Mouse (Mus musculus): Measurements from ENCODE around the gene Rccd1.

Rccd1 gene

DNA sequence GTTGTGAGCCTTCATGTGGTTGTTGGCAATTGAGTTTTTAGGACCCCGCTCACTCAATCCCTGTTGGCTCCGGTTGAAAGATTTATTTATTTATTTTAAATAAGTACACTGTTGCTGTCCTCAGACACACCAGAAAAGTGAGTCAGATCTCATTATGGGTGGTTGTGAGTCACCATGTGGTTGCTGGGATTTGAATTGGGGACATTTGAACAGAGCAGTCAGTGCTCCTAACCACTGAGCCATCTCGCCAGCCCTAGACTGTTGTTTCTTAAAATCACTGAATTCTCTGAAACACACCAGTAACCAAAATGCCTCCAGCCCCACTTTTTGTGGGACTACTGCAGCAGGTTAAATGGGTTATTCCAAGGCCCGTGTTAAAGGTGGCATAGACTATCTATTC, 25.5 kb downstream of the Rccd1 start:
- no peak for DNase-seq

GRCm38 (mm10) chr7:80297041-80297440, 27.2 kb downstream of the Rccd1 start:
- DNase-seq = no peak

GRCm38 (mm10) chr7:80296462-80296861, 27.8 kb downstream of the Rccd1 start:
- DNase-seq = no peak

GRCm38 (mm10) chr7:80294764-80295648, 29.2 kb downstream of the Rccd1 start:
- DNase-seq = no peak

GRCm38 (mm10) chr7:80294062-80294763, 30.0 kb downstream of the Rccd1 start, which contains the start of gene Prc1:
TSS of gene Prc1 (plus strand) at chr7:80294450.
- peak; percentile 96 to 99 for DNase-seq

- DNase-seq = no peak
Measured at GRCm38 (mm10) chr7:80287736-80288135, 36.5 kb downstream of the Rccd1 start.

DNA sequence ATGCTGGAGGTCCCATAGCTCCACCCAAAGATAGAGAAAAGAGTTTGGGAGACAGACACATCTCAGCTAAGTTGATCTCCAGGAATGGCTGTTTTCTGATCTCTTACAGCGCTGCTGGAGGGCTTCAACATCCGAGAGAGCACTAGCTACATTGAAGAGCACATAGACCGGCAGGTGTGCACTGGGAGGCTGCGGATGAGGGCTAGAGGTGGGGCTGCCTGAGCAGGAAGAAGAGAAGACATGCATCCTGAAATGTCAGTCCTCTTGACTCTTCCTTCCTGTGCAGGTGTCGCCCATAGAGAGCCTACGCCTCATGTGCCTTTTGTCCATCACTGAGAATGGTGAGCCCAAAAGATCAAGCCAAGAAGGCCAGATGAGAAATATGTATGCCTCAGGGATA, 38.5 kb downstream of the Rccd1 start:
- DNase-seq = no peak

- no peak for DNase-seq
Measured at GRCm38 (mm10) chr7:80284391-80284790, 39.9 kb downstream of the Rccd1 start.

DNA sequence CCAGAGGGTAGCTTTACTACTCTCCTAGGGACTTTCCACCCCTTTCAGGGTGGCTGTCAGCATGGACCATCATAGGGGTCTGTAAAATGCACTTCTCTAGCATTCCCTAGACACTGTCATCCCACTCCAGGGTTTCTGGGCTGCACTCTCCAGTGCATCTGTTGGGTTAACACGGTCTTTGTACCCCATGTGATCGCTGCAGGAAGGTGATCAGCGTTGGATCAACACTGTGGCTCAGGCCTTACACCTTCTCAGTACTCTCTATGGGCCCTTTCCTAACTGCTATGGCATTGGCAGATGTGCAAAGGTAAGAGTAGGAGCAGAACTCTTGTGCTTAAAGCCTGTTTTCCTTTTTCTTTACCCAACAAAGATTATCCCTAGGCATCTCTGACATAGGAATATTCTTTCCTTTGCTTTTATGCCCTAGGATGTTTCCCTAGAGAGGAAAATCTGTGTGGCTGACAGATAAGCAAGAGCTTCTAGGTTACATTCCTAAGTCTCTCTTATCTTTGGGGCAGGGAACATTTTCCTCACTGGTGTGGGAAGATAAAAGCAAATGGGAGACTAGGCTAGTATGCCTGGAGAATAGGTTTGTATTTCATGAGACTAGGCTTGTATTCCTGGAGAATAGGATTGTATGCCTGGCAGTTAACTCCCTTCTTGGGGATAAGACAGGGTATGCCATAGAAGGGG, 40.9 kb downstream of the Rccd1 start:
- no peak for DNase-seq

- DNase-seq = no peak
Measured at GRCm38 (mm10) chr7:80281646-80282045, 42.6 kb downstream of the Rccd1 start.

DNA sequence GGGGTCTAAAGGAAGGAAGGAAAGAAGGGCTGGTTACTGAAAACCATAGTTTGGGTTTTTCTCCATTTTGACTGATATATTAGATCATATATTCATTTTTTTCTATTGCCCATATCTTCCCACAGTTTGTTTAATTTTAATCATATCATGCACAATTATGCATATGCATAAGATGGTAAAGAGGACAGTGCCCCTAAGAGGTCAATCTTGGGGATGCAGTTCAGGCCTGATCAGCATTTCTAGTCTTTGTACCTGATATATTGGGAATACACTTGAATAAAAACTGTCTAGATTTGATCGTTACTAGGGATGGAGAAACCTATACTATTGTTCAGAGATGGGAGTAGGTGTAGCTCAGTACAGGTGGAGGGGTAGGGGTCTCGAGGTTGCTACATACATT, 43.3 kb downstream of the Rccd1 start:
- no peak for DNase-seq

DNA sequence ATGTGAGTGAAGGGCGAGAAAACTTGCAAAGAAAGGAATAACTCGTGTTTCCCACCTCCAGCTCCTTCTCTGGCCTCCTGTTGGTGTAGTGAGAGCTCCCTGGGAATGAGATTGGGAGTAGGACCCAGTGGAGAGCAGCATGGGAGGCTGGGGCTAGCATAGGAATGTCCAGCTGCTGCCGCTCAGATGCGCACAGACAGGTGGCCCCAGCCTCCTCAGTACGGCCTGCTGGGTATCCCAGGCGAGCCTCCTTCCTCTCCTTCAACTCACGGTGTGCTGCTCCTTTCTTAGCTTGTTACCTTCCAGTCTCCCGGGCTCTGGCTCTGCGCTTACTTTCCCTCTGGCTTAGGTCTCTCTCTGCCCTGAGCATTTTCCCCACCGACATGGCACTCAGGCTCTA, 44.2 kb downstream of the Rccd1 start:
- no peak for DNase-seq

GRCm38 (mm10) chr7:80276374-80276773, 47.9 kb downstream of the Rccd1 start:
- no peak for DNase-seq

GRCm38 (mm10) chr7:80273456-80273855, 50.8 kb downstream of the Rccd1 start:
- DNase-seq = peak in 1 of 2 experiments; percentile 11

DNA sequence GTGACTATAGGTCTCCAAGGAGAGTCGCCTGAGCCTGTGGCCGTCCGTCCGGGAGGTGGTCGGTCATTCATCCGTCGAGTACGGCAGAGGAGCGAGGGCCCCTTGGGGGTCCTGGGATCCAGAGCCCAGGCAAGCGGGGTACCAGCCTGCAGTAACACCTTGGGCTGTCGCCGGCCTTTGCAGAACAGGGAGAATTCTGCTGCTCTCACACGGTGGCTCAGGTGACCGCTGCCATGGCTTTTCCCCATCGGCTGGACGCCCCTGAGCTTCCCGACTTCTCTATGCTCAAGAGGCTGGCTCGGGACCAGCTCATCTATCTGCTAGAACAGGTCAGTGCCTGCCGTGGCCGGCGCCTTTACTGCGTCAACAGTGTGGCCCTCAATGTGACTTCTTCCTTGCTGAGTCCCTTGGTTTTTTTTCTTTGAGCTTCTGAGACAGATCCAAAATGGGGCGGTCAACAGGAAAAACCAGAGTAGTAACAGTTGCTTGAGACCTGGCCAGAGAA, 54.5 kb downstream of the Rccd1 start:
- peak; percentile 60 to 80 for DNase-seq

DNA sequence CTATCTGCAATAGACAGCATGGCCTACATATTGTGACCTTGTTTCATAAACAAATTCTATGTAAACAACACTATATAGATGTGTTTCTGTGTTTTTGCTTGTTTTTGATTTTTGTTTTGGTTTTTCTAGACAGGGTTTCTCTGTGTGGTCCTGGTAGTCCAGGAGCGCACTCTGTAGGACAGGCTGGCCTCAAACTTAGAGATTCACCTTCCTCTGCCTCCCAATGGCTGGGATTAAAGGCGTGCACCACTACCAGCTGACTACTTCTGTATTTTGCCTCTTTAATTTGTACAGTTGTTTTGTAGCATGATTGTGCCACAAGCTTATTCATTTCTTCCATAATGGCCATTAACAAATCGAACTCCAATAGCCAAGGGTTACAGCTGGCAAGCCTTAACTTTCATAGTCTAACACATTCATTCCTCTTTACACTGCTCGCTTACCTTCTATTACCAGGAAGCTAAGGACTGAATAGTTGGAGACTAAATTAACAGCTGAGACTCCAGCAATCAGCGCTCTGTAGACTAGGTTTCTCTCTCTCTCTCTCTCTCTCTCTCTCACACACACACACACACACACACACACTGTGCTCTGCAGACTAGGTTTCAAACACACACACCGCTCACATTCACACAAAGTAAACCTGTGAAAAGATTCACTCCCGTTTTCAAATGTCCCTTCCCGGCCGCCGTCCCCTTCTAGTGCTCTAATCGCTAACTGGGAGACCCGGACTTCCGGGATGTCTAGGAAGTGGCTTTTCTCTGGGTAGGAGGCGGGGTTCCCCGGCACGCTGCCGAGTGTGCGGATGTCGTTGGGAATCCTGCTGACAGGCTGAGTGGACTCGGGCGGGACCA, 55.1 kb downstream of the Rccd1 start, which contains the start of gene Vps33b:
Gene Vps33b, plus strand, starts transcription at position 753 of the 854 bp plus-strand sequence.
- DNase-seq = peak; percentile 99 to 100

DNA sequence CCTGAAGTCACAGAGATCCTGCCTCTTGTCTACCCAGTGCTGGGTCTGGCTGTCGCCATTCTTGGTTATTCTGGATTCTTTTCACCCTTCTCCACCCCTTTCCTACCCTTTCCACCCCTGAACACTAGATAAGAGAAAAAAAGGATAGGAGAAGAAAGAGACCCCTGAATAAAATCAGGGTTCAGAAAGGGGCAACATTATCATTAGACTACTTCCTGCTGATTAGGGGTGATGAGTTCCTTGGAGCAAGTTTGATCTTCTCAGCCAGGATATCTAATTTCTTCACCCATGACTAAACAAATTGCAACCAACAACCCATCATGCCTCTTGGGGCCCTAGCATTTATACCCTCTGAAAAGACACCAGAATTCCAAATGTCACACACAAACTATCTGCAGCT, 56.5 kb downstream of the Rccd1 start:
- peak in 1 of 2 experiments; percentile 3 for DNase-seq

- DNase-seq = no peak
Measured at GRCm38 (mm10) chr7:80264606-80265005, 59.6 kb downstream of the Rccd1 start.

- no peak for DNase-seq
Measured at GRCm38 (mm10) chr7:80261372-80261990, 62.8 kb downstream of the Rccd1 start.

DNA sequence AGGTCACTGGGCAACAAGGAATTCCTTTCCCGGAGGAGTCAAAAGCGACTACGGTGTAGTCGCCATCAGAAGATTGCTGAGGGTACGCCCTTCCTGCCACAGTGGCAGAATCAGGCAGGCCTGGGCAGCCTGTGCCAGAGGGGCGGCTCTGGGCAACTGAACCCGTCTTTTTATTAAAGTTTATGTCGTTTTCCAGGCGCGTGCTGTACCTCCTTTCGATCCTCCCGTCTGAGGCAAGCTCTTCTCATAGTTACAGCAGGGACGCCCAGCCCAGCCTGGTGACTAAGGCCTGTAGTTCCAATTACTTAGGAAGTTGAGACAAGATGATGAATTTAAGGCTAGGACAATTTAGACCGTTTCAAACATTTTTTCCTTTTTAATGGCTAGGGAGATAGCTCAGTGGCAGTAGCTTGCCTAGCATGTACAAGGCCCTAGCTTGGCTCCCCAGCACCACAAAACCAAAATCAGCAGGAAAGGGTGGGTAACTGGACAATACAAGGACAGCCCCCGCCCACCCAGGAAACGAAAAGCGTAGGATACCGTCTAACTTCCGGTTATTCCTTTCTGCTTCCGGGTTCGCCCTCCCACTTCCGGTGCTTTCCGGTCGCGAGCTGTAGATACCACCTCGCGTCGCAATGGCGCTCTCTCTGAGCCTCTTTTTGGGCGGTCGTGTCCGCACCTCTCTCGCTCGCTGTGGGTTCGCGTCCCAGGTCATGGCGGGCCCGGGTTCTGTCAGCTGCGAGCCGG, 63.5 kb downstream of the Rccd1 start, which contains the start of gene Ngrn:
Gene Ngrn, plus strand, starts transcription at position 591 of the 747 bp plus-strand sequence.
- peak; percentile 93 to 94 for DNase-seq

- DNase-seq = no peak
Measured at GRCm38 (mm10) chr7:80257706-80258105, 66.5 kb downstream of the Rccd1 start.

Data from kidney, postnatal 25 days (tissue).